Comparison of ENCODE assay signal across 12 mouse cellular contexts in the genomic region with DNA sequence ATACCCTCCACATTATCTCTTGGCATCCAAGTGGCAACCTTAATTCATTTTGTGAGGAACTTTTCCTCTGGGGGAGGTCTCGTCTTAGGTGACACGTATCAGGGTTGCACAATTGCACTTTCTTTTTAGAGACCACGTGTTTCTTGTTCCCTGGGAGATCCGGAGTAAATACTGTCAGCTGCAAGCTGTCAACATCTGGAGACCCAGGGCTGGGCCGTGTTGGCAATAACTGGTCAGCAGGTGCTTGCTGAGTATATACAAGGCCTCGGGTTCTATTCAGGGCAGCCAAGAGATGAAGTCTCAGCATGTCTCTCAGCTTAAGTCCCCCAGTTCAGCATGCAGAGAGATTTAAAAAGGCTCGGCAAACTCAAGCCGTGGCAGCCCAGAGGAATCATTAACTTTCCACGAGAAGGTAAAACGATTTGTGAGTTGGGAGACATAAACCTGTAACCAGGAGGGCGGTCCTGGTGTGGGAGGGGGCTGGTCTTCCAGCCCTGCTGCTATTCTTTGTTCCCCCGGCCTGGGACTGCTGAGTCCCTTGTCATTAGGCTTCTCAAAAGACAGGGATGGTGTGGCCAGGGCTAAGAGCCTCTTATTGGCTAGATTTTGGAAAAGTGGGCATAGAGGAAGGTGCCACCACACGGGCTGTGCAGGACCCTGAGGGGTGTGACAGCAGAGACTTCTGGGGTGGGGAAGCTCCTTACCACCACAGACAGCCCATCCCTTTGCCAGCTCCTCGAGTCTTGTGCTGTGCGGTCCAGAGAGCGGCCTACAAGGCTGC. TPM values are rescaled to one million over a fixed set of nuclear protein-coding genes. Genes with fewer than 3 reads are reported as not detected.
A peak's percentile ranks its signal among the peaks of the same experiment; 100 is the strongest.
DNase-seq lines count a peak whose midpoint lies in the region; ATAC-seq and TF ChIP-seq lines count a peak whose summit lies in the region.
"Had no signal": no experiment of that assay in that cellular context is flagged by ENCODE, and none has a peak within 500 bp of the region (broad histone marks: within the 10 kb centered on the region; RNA-seq: fewer than 3 reads in every experiment).

No protein-coding gene starts in this region.

- TF ChIP-seq CTCF in lung, embryonic 14.5 days (IDR thresholded peaks at IDR 0.05; ENCODE audit: low read depth) = no peak
- no peak for TF ChIP-seq CTCF in lung, adult 2 months (IDR thresholded peaks at IDR 0.05; ENCODE audit: insufficient read depth, low read length)

- H3K4me1 ChIP-seq in lung, embryonic 14.5 days (ENCODE audit: insufficient read depth) = no peaks in the 10 kb centered on the region
- H3K4me1 ChIP-seq in lung, adult 2 months (ENCODE audit: control insufficient read depth, insufficient read depth, low read length) = peaks cover 4% of the 10 kb centered on the region; the same call in 1 of the 2 replicates
- H3K4me1 ChIP-seq in limb, embryonic 15.5 days = peaks cover 21% of the 10 kb centered on the region

- ATAC-seq in lung, embryonic 14.5 days (ENCODE audit: insufficient read depth) = no peak; the same call in 1 of the 2 replicates
- ATAC-seq in limb, embryonic 15.5 days (ENCODE audit: insufficient number of reproducible peaks, low FRiP score, low TSS enrichment, low read depth) = no peak; the same call in 1 of the 2 replicates
- ATAC-seq: Patski had no signal

- H3K27me3 ChIP-seq in lung, embryonic 14.5 days (ENCODE audit: insufficient read depth, low read length) = no peaks in the 10 kb centered on the region
- no peaks in the 10 kb centered on the region for H3K27me3 ChIP-seq in limb, embryonic 15.5 days
- H3K27me3 ChIP-seq: Patski; stomach, embryonic 15.5 days had no signal

- H3K4me2 ChIP-seq in lung, embryonic 14.5 days = no peak overlapping the region
- H3K4me2 ChIP-seq in limb, embryonic 15.5 days = no peak overlapping the region
- H3K4me2 ChIP-seq: stomach, embryonic 15.5 days had no signal

- peak; percentile 28 to 42 for DNase-seq in heart, adult 18-20 months
- no peak for DNase-seq in heart, postnatal 36 days
- peak; percentile 44 for DNase-seq in lung, embryonic 14.5 days
- DNase-seq in lung, adult 2 months = no peak
- peak; percentile 74 for DNase-seq in yolk sac, embryonic 10.5 days (ENCODE audit: low spot score)
- DNase-seq in layer of hippocampus, postnatal 25 days (ENCODE audit: extremely low spot score in 1 of 2, low spot score in 1 of 2) = no peak
- DNase-seq in retina, postnatal 1 day = no peak
- DNase-seq: adrenal gland, postnatal 14 days; cerebellum, adult 8-10 months had no signal

- TF ChIP-seq POLR2A in lung, adult 2 months (IDR thresholded peaks at IDR 0.05; ENCODE audit: borderline replicate concordance, extremely low read depth, low read depth, low read length) = no peak

- WGBS in lung, embryonic 14.5 days = 52% methylated on average over 16 of the region's 16 CpGs
- whole genome bisulfite sequencing in lung, adult 2 months = 55% methylated on average over 16 of the region's 16 CpGs
- WGBS in limb, embryonic 15.5 days = 37% methylated on average over 16 of the region's 16 CpGs

- no peaks in the 10 kb centered on the region for H3K36me3 ChIP-seq in lung, embryonic 14.5 days (ENCODE audit: insufficient read depth)
- H3K36me3 ChIP-seq in limb, embryonic 15.5 days = no peaks in the 10 kb centered on the region
- H3K36me3 ChIP-seq: stomach, embryonic 15.5 days had no signal

- intact Hi-C loops in heart, postnatal 36 days (cut with DNase I) = no loop called here

- H3K4me3 ChIP-seq in lung, embryonic 14.5 days (ENCODE audit: low read depth, low read length) = no peak overlapping the region
- H3K4me3 ChIP-seq in lung, adult 2 months (replicated peaks; ENCODE audit: extremely low read depth, low read depth, low read length) = no peak overlapping the region
- no peak overlapping the region for H3K4me3 ChIP-seq in limb, embryonic 15.5 days
- H3K4me3 ChIP-seq: stomach, embryonic 15.5 days had no signal

- no peak overlapping the region for H3K9ac ChIP-seq in lung, embryonic 14.5 days
- H3K9ac ChIP-seq in limb, embryonic 15.5 days = no peak overlapping the region
- H3K9ac ChIP-seq: stomach, embryonic 15.5 days had no signal

- H3K9me3 ChIP-seq in lung, embryonic 14.5 days (ENCODE audit: low read depth, low read length) = no peaks in the 10 kb centered on the region
- H3K9me3 ChIP-seq in limb, embryonic 15.5 days = no peaks in the 10 kb centered on the region
- H3K9me3 ChIP-seq: stomach, embryonic 15.5 days had no signal

- H3K27ac ChIP-seq in lung, embryonic 14.5 days (ENCODE audit: low read depth) = no peak overlapping the region
- peak overlapping the region; percentile 69 for H3K27ac ChIP-seq in limb, embryonic 15.5 days

RNA-seq across cellular contexts. Expression of a gene that starts 20.4 kb away (rescaled TPM):
- 10 to 100 TPM; 16.2 to 18.3 TPM for total RNA-seq in heart, adult 18-20 months (2021)
- 10 to 100 TPM; 24.1 to 25.8 TPM for total RNA-seq in heart, postnatal 36 days (2021)
- 39.5 and 47.7 TPM in 2 replicates for polyA plus RNA-seq in lung, embryonic 14.5 days (2014; fragmentation: Nextera tagmentation; extraction: Ambion mirVana)
- polyA plus RNA-seq in lung, adult 2 months (2012; rRNA removed) = 18.5 and 21.5 TPM in 2 replicates
- polyA plus RNA-seq in limb, embryonic 15.5 days (2015; fragmentation: Nextera tagmentation; extraction: Ambion mirVana) = 38.0 and 39.9 TPM in 2 replicates
- 10 to 100 TPM; 36.6 to 41.9 TPM for total RNA-seq in layer of hippocampus, postnatal 25 days (2021)

RNA-seq across cellular contexts. Expression of a gene that starts 25.2 kb away (rescaled TPM):
- 10 to 100 TPM; 51.6 to 52.2 TPM for total RNA-seq in heart, adult 18-20 months (2021)
- 10 to 100 TPM; 45.9 to 46.1 TPM for total RNA-seq in heart, postnatal 36 days (2021)
- polyA plus RNA-seq in lung, embryonic 14.5 days (2014; fragmentation: Nextera tagmentation; extraction: Ambion mirVana) = 22.9 and 25.3 TPM in 2 replicates
- polyA plus RNA-seq in lung, adult 2 months (2012; rRNA removed) = 38.8 and 48.4 TPM in 2 replicates
- 25.9 and 29.7 TPM in 2 replicates for polyA plus RNA-seq in limb, embryonic 15.5 days (2015; fragmentation: Nextera tagmentation; extraction: Ambion mirVana)
- total RNA-seq in layer of hippocampus, postnatal 25 days (2021) = 10 to 100 TPM; 21.7 to 24.3 TPM

RNA-seq across cellular contexts. Expression of a gene that starts 59.8 kb away (rescaled TPM):
- total RNA-seq in heart, adult 18-20 months (2021) = 10 to 100 TPM; 19.6 to 19.8 TPM
- 10 to 100 TPM; 22.1 to 26.0 TPM for total RNA-seq in heart, postnatal 36 days (2021)
- polyA plus RNA-seq in lung, embryonic 14.5 days (2014; fragmentation: Nextera tagmentation; extraction: Ambion mirVana) = 91.5 and 98.2 TPM in 2 replicates
- polyA plus RNA-seq in lung, adult 2 months (2012; rRNA removed) = 52.3 and 54.5 TPM in 2 replicates
- polyA plus RNA-seq in limb, embryonic 15.5 days (2015; fragmentation: Nextera tagmentation; extraction: Ambion mirVana) = 83.0 and 88.2 TPM in 2 replicates
- total RNA-seq in layer of hippocampus, postnatal 25 days (2021) = 10 to 100 TPM; 55.3 to 67.2 TPM

Comparison
In these comparisons a context has a peak if more than half of its experiments do, and no peak if none do; other contexts are left out.
1. DNase-seq: peak in heart, adult 18-20 months (2 of 2), lung, embryonic 14.5 days (single experiment) and yolk sac, embryonic 10.5 days (single experiment); none in heart, postnatal 36 days (0 of 2), lung, adult 2 months (single experiment), layer of hippocampus, postnatal 25 days (0 of 2) and retina, postnatal 1 day (single experiment).